19 mouse cellular contexts compared by ENCODE assay signal in the genomic region with DNA sequence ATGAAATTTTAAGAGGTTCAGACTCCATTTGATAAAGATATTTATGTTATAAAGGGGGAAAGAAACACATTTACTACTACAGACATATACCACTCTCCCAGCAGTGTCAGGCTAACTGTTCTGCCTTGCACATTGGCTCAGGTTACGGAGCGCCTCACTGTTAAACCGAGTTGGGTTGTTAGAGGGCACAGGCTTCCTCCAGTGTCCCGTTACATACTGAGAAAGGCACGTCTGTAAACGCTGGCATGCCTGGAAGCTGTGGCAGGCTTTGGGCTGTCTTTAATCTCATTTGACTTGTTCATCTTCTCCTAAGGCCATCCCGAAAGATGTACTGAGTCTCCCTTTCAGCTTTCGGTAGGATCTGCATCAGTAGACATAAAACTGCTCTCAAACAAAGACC.
DNase-seq lines count a peak whose midpoint lies in the region; ATAC-seq lines count a peak whose summit lies in the region.
"Had no signal": no experiment of that assay in that cellular context is flagged by ENCODE, and none has a peak within 500 bp of the region (broad histone marks: within the 10 kb centered on the region; RNA-seq: fewer than 3 reads in every experiment).

No protein-coding gene starts in this region.

- H3K9me3 ChIP-seq in kidney, embryonic 16.5 days (ENCODE audit: low read length) = 0 out of 2 replicates have a peak, but pooled peaks cover 2% of the 10 kb centered on the region
- H3K9me3 ChIP-seq in embryonic facial prominence, embryonic 12.5 days = no peaks in the 10 kb centered on the region
- H3K9me3 ChIP-seq in limb, embryonic 15.5 days = no peaks in the 10 kb centered on the region
- H3K9me3 ChIP-seq: liver, embryonic 13.5 days; neural tube, embryonic 12.5 days had no signal

- ATAC-seq in kidney, embryonic 16.5 days (ENCODE audit: low FRiP score, low TSS enrichment) = peak; percentile 74; the same call in 1 of the 2 replicates
- ATAC-seq in embryonic facial prominence, embryonic 12.5 days (ENCODE audit: insufficient number of reproducible peaks, insufficient read depth, low FRiP score, low TSS enrichment) = peak; percentile 79; the same call in 1 of the 2 replicates
- no peak for ATAC-seq in limb, embryonic 15.5 days (ENCODE audit: insufficient number of reproducible peaks, low FRiP score, low TSS enrichment, low read depth)
- ATAC-seq: CD4-positive, CD25-positive, alpha-beta regulatory T cell, adult 4 months; forebrain, embryonic 16.5 days; Patski had no signal

- H3K4me3 ChIP-seq in kidney, embryonic 16.5 days (ENCODE audit: low read length) = no peak overlapping the region
- no peak overlapping the region for H3K4me3 ChIP-seq in embryonic facial prominence, embryonic 12.5 days
- no peak overlapping the region for H3K4me3 ChIP-seq in limb, embryonic 15.5 days
- H3K4me3 ChIP-seq: liver, embryonic 13.5 days; neural tube, embryonic 12.5 days had no signal

- H3K9ac ChIP-seq in kidney, embryonic 16.5 days (replicated peaks; ENCODE audit: low read length) = no peak overlapping the region
- H3K9ac ChIP-seq in embryonic facial prominence, embryonic 12.5 days = no peak overlapping the region
- no peak overlapping the region for H3K9ac ChIP-seq in limb, embryonic 15.5 days
- H3K9ac ChIP-seq: liver, embryonic 13.5 days; neural tube, embryonic 12.5 days had no signal

- no peak overlapping the region for H3K27ac ChIP-seq in kidney, embryonic 16.5 days (ENCODE audit: low read length)
- H3K27ac ChIP-seq in embryonic facial prominence, embryonic 12.5 days = peak overlapping the region; percentile 65
- H3K27ac ChIP-seq in limb, embryonic 15.5 days = no peak overlapping the region
- H3K27ac ChIP-seq: liver, embryonic 13.5 days; neural tube, embryonic 12.5 days had no signal

- no peak for DNase-seq in kidney, adult 8-10 months
- DNase-seq in yolk sac, embryonic 10.5 days (ENCODE audit: low spot score) = peak; percentile 30
- DNase-seq in spleen, postnatal 36 days (ENCODE audit: low spot score in 2 of 2) = no peak
- no peak for DNase-seq in frontal cortex, postnatal 10 days (ENCODE audit: low spot score in 2 of 2)
- DNase-seq: adrenal gland, adult 8-10 months; heart, adult 18-20 months; heart, postnatal 36 days; kidney, postnatal 10 days; liver, embryonic 13.5 days; lung, postnatal 4 days; right cerebral cortex, adult 18-20 months; thymus, postnatal 14 days had no signal

- H3K4me2 ChIP-seq in kidney, embryonic 16.5 days (replicated peaks; ENCODE audit: low read depth, low read length) = no peak overlapping the region
- H3K4me2 ChIP-seq in embryonic facial prominence, embryonic 12.5 days (replicated peaks) = peak overlapping the region; percentile 27; the same call in 1 of the 2 replicates
- peak overlapping the region; percentile 19; the same call in 1 of the 2 replicates for H3K4me2 ChIP-seq in limb, embryonic 15.5 days
- H3K4me2 ChIP-seq: liver, embryonic 13.5 days; neural tube, embryonic 12.5 days had no signal

- H3K36me3 ChIP-seq in kidney, embryonic 16.5 days (ENCODE audit: insufficient read depth, low read length) = no peaks in the 10 kb centered on the region
- H3K36me3 ChIP-seq in embryonic facial prominence, embryonic 12.5 days = no peaks in the 10 kb centered on the region
- H3K36me3 ChIP-seq in limb, embryonic 15.5 days = no peaks in the 10 kb centered on the region
- H3K36me3 ChIP-seq: liver, embryonic 13.5 days; neural tube, embryonic 12.5 days had no signal

- 0 out of 2 replicates have a peak, but pooled peaks cover 8% of the 10 kb centered on the region for H3K4me1 ChIP-seq in kidney, embryonic 16.5 days (ENCODE audit: insufficient read depth, low read length)
- peaks cover 21% of the 10 kb centered on the region for H3K4me1 ChIP-seq in embryonic facial prominence, embryonic 12.5 days
- peaks cover 5% of the 10 kb centered on the region for H3K4me1 ChIP-seq in limb, embryonic 15.5 days

- 23% methylated on average over 8 of the region's 8 CpGs for WGBS in kidney, embryonic 16.5 days
- WGBS in embryonic facial prominence, embryonic 12.5 days = 11% methylated on average over 8 of the region's 8 CpGs
- WGBS in limb, embryonic 15.5 days = 14% methylated on average over 8 of the region's 8 CpGs

- H3K27me3 ChIP-seq in kidney, embryonic 16.5 days (ENCODE audit: insufficient read depth, low read length) = no peaks in the 10 kb centered on the region
- no peaks in the 10 kb centered on the region for H3K27me3 ChIP-seq in embryonic facial prominence, embryonic 12.5 days
- no peaks in the 10 kb centered on the region for H3K27me3 ChIP-seq in limb, embryonic 15.5 days
- H3K27me3 ChIP-seq: liver, embryonic 13.5 days; neural tube, embryonic 12.5 days; Patski had no signal
